14 mouse cellular contexts compared by ENCODE assay signal in genomic region chr5:120570289-120570897, GRCm38 (mm10). TPM values are rescaled to one million over a fixed set of nuclear protein-coding genes. Genes with fewer than 3 reads are reported as not detected.
DNase-seq lines count a peak whose midpoint lies in the region; ATAC-seq lines count a peak whose summit lies in the region.
"Had no signal": no experiment of that assay in that cellular context is flagged by ENCODE, and none has a peak within 500 bp of the region (broad histone marks: within the 10 kb centered on the region; RNA-seq: fewer than 3 reads in every experiment).

No protein-coding gene starts in this region.

- no peak overlapping the region for H3K4me3 ChIP-seq in heart, embryonic 13.5 days
- no peak overlapping the region for H3K4me3 ChIP-seq in midbrain, embryonic 10.5 days
- no peak overlapping the region for H3K4me3 ChIP-seq in midbrain, embryonic 13.5 days (replicated peaks)
- H3K4me3 ChIP-seq in limb, embryonic 12.5 days (replicated peaks): no peak overlapping the region
- H3K4me3 ChIP-seq in stomach, embryonic 15.5 days (replicated peaks): no peak overlapping the region
- H3K4me3 ChIP-seq: forebrain, embryonic 13.5 days; liver, embryonic 13.5 days; midbrain, embryonic 15.5 days had no signal

- no peaks in the 10 kb centered on the region for H3K9me3 ChIP-seq in heart, embryonic 13.5 days
- H3K9me3 ChIP-seq in midbrain, embryonic 10.5 days (replicated peaks): no peaks in the 10 kb centered on the region
- no peaks in the 10 kb centered on the region for H3K9me3 ChIP-seq in midbrain, embryonic 13.5 days
- H3K9me3 ChIP-seq in limb, embryonic 12.5 days: no peaks in the 10 kb centered on the region
- H3K9me3 ChIP-seq in stomach, embryonic 15.5 days: no peaks in the 10 kb centered on the region
- H3K9me3 ChIP-seq: forebrain, embryonic 13.5 days; liver, embryonic 13.5 days; midbrain, embryonic 15.5 days had no signal

- H3K4me1 ChIP-seq in heart, embryonic 13.5 days: peaks cover 81% of the 10 kb centered on the region
- H3K4me1 ChIP-seq in midbrain, embryonic 10.5 days: peaks cover 56% of the 10 kb centered on the region
- H3K4me1 ChIP-seq in midbrain, embryonic 13.5 days (replicated peaks): peaks cover 61% of the 10 kb centered on the region
- peaks cover 79% of the 10 kb centered on the region for H3K4me1 ChIP-seq in limb, embryonic 12.5 days (replicated peaks)
- peaks cover 65% of the 10 kb centered on the region for H3K4me1 ChIP-seq in stomach, embryonic 15.5 days

- no peaks in the 10 kb centered on the region for H3K27me3 ChIP-seq in heart, embryonic 13.5 days (replicated peaks)
- no peaks in the 10 kb centered on the region for H3K27me3 ChIP-seq in midbrain, embryonic 10.5 days (ENCODE audit: low read depth, poor library complexity, severe bottlenecking)
- no peaks in the 10 kb centered on the region for H3K27me3 ChIP-seq in midbrain, embryonic 13.5 days
- no peaks in the 10 kb centered on the region for H3K27me3 ChIP-seq in limb, embryonic 12.5 days
- H3K27me3 ChIP-seq in stomach, embryonic 15.5 days (replicated peaks): no peaks in the 10 kb centered on the region
- H3K27me3 ChIP-seq: forebrain, embryonic 13.5 days; liver, embryonic 13.5 days; midbrain, embryonic 15.5 days had no signal

- no peak for ATAC-seq in heart, embryonic 13.5 days (ENCODE audit: extremely low read depth, insufficient number of reproducible peaks, low FRiP score, low TSS enrichment)
- no peak for ATAC-seq in midbrain, embryonic 13.5 days
- no peak for ATAC-seq in limb, embryonic 12.5 days (ENCODE audit: insufficient number of reproducible peaks, insufficient read depth, low FRiP score, low TSS enrichment, low read depth)
- no peak for ATAC-seq in stomach, embryonic 15.5 days (ENCODE audit: insufficient read depth, low FRiP score, low read depth)
- ATAC-seq: CD4-positive, CD25-positive, alpha-beta regulatory T cell, adult 4 months; forebrain, embryonic 13.5 days; midbrain, embryonic 15.5 days had no signal

- H3K27ac ChIP-seq in heart, embryonic 13.5 days (replicated peaks): peak overlapping the region; percentile 42; the same call in 1 of the 2 replicates
- peak overlapping the region; percentile 49 for H3K27ac ChIP-seq in midbrain, embryonic 10.5 days (replicated peaks)
- no peak overlapping the region for H3K27ac ChIP-seq in midbrain, embryonic 13.5 days
- peak overlapping the region; percentile 24; the same call in 1 of the 2 replicates for H3K27ac ChIP-seq in limb, embryonic 12.5 days
- H3K27ac ChIP-seq in stomach, embryonic 15.5 days: peak overlapping the region; percentile 61; the same call in 1 of the 2 replicates
- H3K27ac ChIP-seq: forebrain, embryonic 13.5 days; liver, embryonic 13.5 days; midbrain, embryonic 15.5 days had no signal

- 88% methylated on average over 11 of the region's 11 CpGs for whole genome bisulfite sequencing in heart, embryonic 13.5 days
- 86% methylated on average over 11 of the region's 11 CpGs for WGBS in midbrain, embryonic 10.5 days
- 81% methylated on average over 11 of the region's 11 CpGs for WGBS in midbrain, embryonic 13.5 days
- WGBS in limb, embryonic 12.5 days: 86% methylated on average over 11 of the region's 11 CpGs
- 73% methylated on average over 11 of the region's 11 CpGs for WGBS in stomach, embryonic 15.5 days

- no peak overlapping the region for H3K9ac ChIP-seq in heart, embryonic 13.5 days
- no peak overlapping the region for H3K9ac ChIP-seq in midbrain, embryonic 13.5 days (replicated peaks)
- H3K9ac ChIP-seq in limb, embryonic 12.5 days (replicated peaks): no peak overlapping the region
- H3K9ac ChIP-seq in stomach, embryonic 15.5 days: no peak overlapping the region
- H3K9ac ChIP-seq: liver, embryonic 13.5 days; midbrain, embryonic 15.5 days had no signal

- H3K4me2 ChIP-seq in heart, embryonic 13.5 days: no peak overlapping the region
- no peak overlapping the region for H3K4me2 ChIP-seq in midbrain, embryonic 13.5 days (replicated peaks)
- no peak overlapping the region for H3K4me2 ChIP-seq in limb, embryonic 12.5 days
- H3K4me2 ChIP-seq in stomach, embryonic 15.5 days: no peak overlapping the region
- H3K4me2 ChIP-seq: forebrain, embryonic 13.5 days; liver, embryonic 13.5 days; midbrain, embryonic 15.5 days had no signal

- no peaks in the 10 kb centered on the region for H3K36me3 ChIP-seq in heart, embryonic 13.5 days
- H3K36me3 ChIP-seq in midbrain, embryonic 10.5 days: no peaks in the 10 kb centered on the region
- no peaks in the 10 kb centered on the region for H3K36me3 ChIP-seq in midbrain, embryonic 13.5 days
- H3K36me3 ChIP-seq in limb, embryonic 12.5 days: peaks cover 4% of the 10 kb centered on the region; the same call in 1 of the 2 replicates
- H3K36me3 ChIP-seq in stomach, embryonic 15.5 days: no peaks in the 10 kb centered on the region
- H3K36me3 ChIP-seq: midbrain, embryonic 15.5 days had no signal

- DNase-seq in heart, adult 8-10 months (ENCODE audit: low spot score): no peak
- DNase-seq in midbrain, embryonic 10.5 days (ENCODE audit: low spot score): no peak
- no peak for DNase-seq in layer of hippocampus, postnatal 14 days (ENCODE audit: low spot score in 2 of 2)
- no peak for DNase-seq in embryo, embryonic 11 days
- DNase-seq: adrenal gland, postnatal 36 days; cerebellum, postnatal 36 days; liver, embryonic 13.5 days had no signal

RNA-seq across cellular contexts. Expression of gene Tpcn1, which starts 18.1 kb away (rescaled TPM):
- 14.9 and 16.1 TPM in 2 replicates for polyA plus RNA-seq in heart, embryonic 13.5 days (2015; fragmentation: Nextera tagmentation; extraction: Ambion mirVana)
- total RNA-seq in heart, adult 8-10 months (2022): 10 to 100 TPM; 34.8 to 36.7 (median 36.3) TPM
- polyA plus RNA-seq in midbrain, embryonic 10.5 days (2016; fragmentation: Nextera tagmentation; extraction: Ambion mirVana): 10.3 and 11.1 TPM in 2 replicates
- polyA plus RNA-seq in midbrain, embryonic 13.5 days (2015; fragmentation: Nextera tagmentation; extraction: Ambion mirVana): 12.6 and 15.6 TPM in 2 replicates
- 16.7 and 17.2 TPM in 2 replicates for polyA plus RNA-seq in limb, embryonic 12.5 days (2016; fragmentation: Nextera tagmentation; extraction: Ambion mirVana)
- polyA plus RNA-seq in stomach, embryonic 15.5 days (2015; fragmentation: Nextera tagmentation; extraction: Ambion mirVana): 25.5 and 25.7 TPM in 2 replicates
- 10 to 100 TPM; 44.1 to 45.2 TPM for total RNA-seq in layer of hippocampus, postnatal 14 days (2021)

RNA-seq across cellular contexts. Expression of gene Iqcd, which starts 18.4 kb away (rescaled TPM):
- polyA plus RNA-seq in heart, embryonic 13.5 days (2015; fragmentation: Nextera tagmentation; extraction: Ambion mirVana): 0.27 and 0.44 TPM in 2 replicates
- total RNA-seq in heart, adult 8-10 months (2022): under 1 TPM in 2 of 4 experiments, not detected in 2; 0.14 to 0.22 TPM
- polyA plus RNA-seq in midbrain, embryonic 10.5 days (2016; fragmentation: Nextera tagmentation; extraction: Ambion mirVana): 0.95 and 0.98 TPM in 2 replicates
- 1.4 and 2.0 TPM in 2 replicates for polyA plus RNA-seq in midbrain, embryonic 13.5 days (2015; fragmentation: Nextera tagmentation; extraction: Ambion mirVana)
- polyA plus RNA-seq in limb, embryonic 12.5 days (2016; fragmentation: Nextera tagmentation; extraction: Ambion mirVana): 0.64 and 0.93 TPM in 2 replicates
- 0.40 and 0.69 TPM in 2 replicates for polyA plus RNA-seq in stomach, embryonic 15.5 days (2015; fragmentation: Nextera tagmentation; extraction: Ambion mirVana)
- total RNA-seq in layer of hippocampus, postnatal 14 days (2021): 1 to 10 TPM in 1 of 2 experiments, under 1 TPM in 1; 0.52 to 2.4 TPM

RNA-seq across cellular contexts. Expression of gene Rita1, which starts 42.0 kb away (rescaled TPM):
- polyA plus RNA-seq in heart, embryonic 13.5 days (2015; fragmentation: Nextera tagmentation; extraction: Ambion mirVana): 9.6 and 10.4 TPM in 2 replicates
- total RNA-seq in heart, adult 8-10 months (2022): 10 to 100 TPM; 14.3 to 17.9 (median 15.3) TPM
- polyA plus RNA-seq in midbrain, embryonic 10.5 days (2016; fragmentation: Nextera tagmentation; extraction: Ambion mirVana): 16.0 and 16.2 TPM in 2 replicates
- 23.0 and 23.9 TPM in 2 replicates for polyA plus RNA-seq in midbrain, embryonic 13.5 days (2015; fragmentation: Nextera tagmentation; extraction: Ambion mirVana)
- polyA plus RNA-seq in limb, embryonic 12.5 days (2016; fragmentation: Nextera tagmentation; extraction: Ambion mirVana): 16.9 and 19.1 TPM in 2 replicates
- 10.4 and 11.4 TPM in 2 replicates for polyA plus RNA-seq in stomach, embryonic 15.5 days (2015; fragmentation: Nextera tagmentation; extraction: Ambion mirVana)
- total RNA-seq in layer of hippocampus, postnatal 14 days (2021): 10 to 100 TPM; 24.8 to 26.8 TPM

RNA-seq across cellular contexts. Expression of gene Ddx54, which starts 42.1 kb away (rescaled TPM):
- 29.6 and 29.7 TPM in 2 replicates for polyA plus RNA-seq in heart, embryonic 13.5 days (2015; fragmentation: Nextera tagmentation; extraction: Ambion mirVana)
- total RNA-seq in heart, adult 8-10 months (2022): 10 to 100 TPM; 21.0 to 24.7 (median 23.0) TPM
- polyA plus RNA-seq in midbrain, embryonic 10.5 days (2016; fragmentation: Nextera tagmentation; extraction: Ambion mirVana): 59.4 and 59.7 TPM in 2 replicates
- polyA plus RNA-seq in midbrain, embryonic 13.5 days (2015; fragmentation: Nextera tagmentation; extraction: Ambion mirVana): 43.9 and 44.3 TPM in 2 replicates
- 48.8 and 50.3 TPM in 2 replicates for polyA plus RNA-seq in limb, embryonic 12.5 days (2016; fragmentation: Nextera tagmentation; extraction: Ambion mirVana)
- 41.8 and 44.9 TPM in 2 replicates for polyA plus RNA-seq in stomach, embryonic 15.5 days (2015; fragmentation: Nextera tagmentation; extraction: Ambion mirVana)
- 10 to 100 TPM; 41.7 to 44.4 TPM for total RNA-seq in layer of hippocampus, postnatal 14 days (2021)

RNA-seq across cellular contexts. Expression of gene Slc8b1, which starts 59.4 kb away (rescaled TPM):
- 4.5 and 4.6 TPM in 2 replicates for polyA plus RNA-seq in heart, embryonic 13.5 days (2015; fragmentation: Nextera tagmentation; extraction: Ambion mirVana)
- total RNA-seq in heart, adult 8-10 months (2022): 10 to 100 TPM in 2 of 4 experiments, 1 to 10 TPM in 2; 8.2 to 12.4 (median 10.0) TPM
- polyA plus RNA-seq in midbrain, embryonic 10.5 days (2016; fragmentation: Nextera tagmentation; extraction: Ambion mirVana): 3.9 and 4.6 TPM in 2 replicates
- polyA plus RNA-seq in midbrain, embryonic 13.5 days (2015; fragmentation: Nextera tagmentation; extraction: Ambion mirVana): 2.3 and 2.4 TPM in 2 replicates
- 6.1 and 6.2 TPM in 2 replicates for polyA plus RNA-seq in limb, embryonic 12.5 days (2016; fragmentation: Nextera tagmentation; extraction: Ambion mirVana)
- polyA plus RNA-seq in stomach, embryonic 15.5 days (2015; fragmentation: Nextera tagmentation; extraction: Ambion mirVana): 6.2 and 8.3 TPM in 2 replicates
- total RNA-seq in layer of hippocampus, postnatal 14 days (2021): 1 to 10 TPM; 7.9 to 8.4 TPM
